30 mouse cellular contexts compared by ENCODE assay signal in the genomic region with DNA sequence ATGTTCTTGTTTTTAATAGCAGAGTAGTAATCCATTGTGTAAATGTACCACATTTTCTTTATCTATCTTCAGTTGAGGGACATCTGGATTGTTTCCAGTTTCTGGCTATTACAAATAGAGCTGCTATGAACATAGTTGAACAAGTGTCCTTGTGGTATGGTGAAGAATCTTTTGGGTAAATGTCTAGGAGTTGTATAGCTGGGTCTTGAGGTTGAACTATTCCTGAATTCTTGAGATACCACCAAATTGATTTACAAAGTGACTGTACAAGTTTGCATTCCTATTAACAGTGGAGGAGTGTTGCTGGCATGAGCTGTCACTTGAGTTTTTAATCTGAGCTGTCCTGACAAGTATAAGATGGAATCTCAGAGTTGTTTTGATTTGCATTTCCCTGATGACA.
"Had no signal": no experiment of that assay in that cellular context is flagged by ENCODE, and none has a peak within 500 bp of the region (broad histone marks: within the 10 kb centered on the region; RNA-seq: fewer than 3 reads in every experiment).

No protein-coding gene starts in this region.

- H3K36me3 ChIP-seq: limb, embryonic 10.5 days; limb, embryonic 12.5 days; limb, embryonic 13.5 days; limb, embryonic 15.5 days; liver, embryonic 12.5 days; liver, embryonic 13.5 days; liver, embryonic 15.5 days; lung, embryonic 15.5 days; midbrain, embryonic 10.5 days; midbrain, embryonic 12.5 days; midbrain, embryonic 13.5 days; midbrain, embryonic 15.5 days had no signal

- H3K27me3 ChIP-seq: limb, embryonic 12.5 days; limb, embryonic 13.5 days; limb, embryonic 15.5 days; liver, embryonic 12.5 days; liver, embryonic 13.5 days; liver, embryonic 15.5 days; lung, embryonic 15.5 days; midbrain, embryonic 12.5 days; midbrain, embryonic 13.5 days; midbrain, embryonic 15.5 days had no signal

- H3K4me1 ChIP-seq: limb, embryonic 10.5 days; limb, embryonic 12.5 days; liver, embryonic 12.5 days; liver, embryonic 13.5 days; liver, embryonic 15.5 days; midbrain, embryonic 10.5 days; midbrain, embryonic 12.5 days; midbrain, embryonic 13.5 days; midbrain, embryonic 15.5 days had no signal

- H3K27ac ChIP-seq: left cerebral cortex, adult 2 months; limb, embryonic 10.5 days; limb, embryonic 12.5 days; limb, embryonic 13.5 days; limb, embryonic 15.5 days; liver, embryonic 12.5 days; liver, embryonic 13.5 days; liver, embryonic 14.5 days; liver, embryonic 15.5 days; lung, embryonic 15.5 days; macrophage; midbrain, embryonic 10.5 days; midbrain, embryonic 12.5 days; midbrain, embryonic 13.5 days; midbrain, embryonic 15.5 days had no signal

- DNase-seq: left cerebral cortex, postnatal 4 days; liver; liver, embryonic 13.5 days; liver, postnatal 0 days; lung, adult 2 months; lung, embryonic 14.5 days; lung, postnatal 10 days; lung, postnatal 14 days; lung, postnatal 36 days; lung, postnatal 4 days; midbrain, embryonic 14.5 days had no signal

- H3K9ac ChIP-seq: limb, embryonic 12.5 days; limb, embryonic 13.5 days; limb, embryonic 15.5 days; liver, embryonic 12.5 days; liver, embryonic 13.5 days; liver, embryonic 14.5 days; liver, embryonic 15.5 days; liver, postnatal 0 days; lung, embryonic 14.5 days; lung, embryonic 15.5 days; midbrain, embryonic 12.5 days; midbrain, embryonic 13.5 days; midbrain, embryonic 15.5 days had no signal

- H3K4me3 ChIP-seq: left cerebral cortex, adult 2 months; limb, embryonic 10.5 days; limb, embryonic 12.5 days; limb, embryonic 13.5 days; limb, embryonic 15.5 days; liver, embryonic 12.5 days; liver, embryonic 13.5 days; liver, embryonic 15.5 days; lung, embryonic 15.5 days; megakaryocyte, embryonic 14.5 days; midbrain, embryonic 10.5 days; midbrain, embryonic 12.5 days; midbrain, embryonic 13.5 days; midbrain, embryonic 15.5 days; myocyte had no signal

- ATAC-seq: liver, embryonic 12.5 days; liver, postnatal 0 days; midbrain, embryonic 13.5 days; midbrain, embryonic 15.5 days; midbrain, embryonic 16.5 days had no signal

- H3K9me3 ChIP-seq: limb, embryonic 10.5 days; limb, embryonic 12.5 days; limb, embryonic 13.5 days; limb, embryonic 15.5 days; liver, embryonic 12.5 days; liver, embryonic 13.5 days; liver, embryonic 15.5 days; lung, embryonic 15.5 days; megakaryocyte, embryonic 14.5 days; midbrain, embryonic 10.5 days; midbrain, embryonic 12.5 days; midbrain, embryonic 13.5 days; midbrain, embryonic 15.5 days had no signal

- H3K4me2 ChIP-seq: limb, embryonic 12.5 days; limb, embryonic 13.5 days; limb, embryonic 15.5 days; liver, embryonic 11.5 days; liver, embryonic 12.5 days; liver, embryonic 13.5 days; liver, embryonic 15.5 days; lung, embryonic 14.5 days; lung, embryonic 15.5 days; midbrain, embryonic 11.5 days; midbrain, embryonic 12.5 days; midbrain, embryonic 13.5 days; midbrain, embryonic 15.5 days had no signal
